ENCODE assay signal across 11 mouse cellular contexts in genomic region chr6:34412023-34412422, GRCm38 (mm10). TPM values are rescaled to one million over a fixed set of nuclear protein-coding genes. Genes with fewer than 3 reads are reported as not detected.
DNase-seq lines count a peak whose midpoint lies in the region; ATAC-seq lines count a peak whose summit lies in the region.
"Had no signal": no experiment of that assay in that cellular context is flagged by ENCODE, and none has a peak within 500 bp of the region (broad histone marks: within the 10 kb centered on the region; RNA-seq: fewer than 3 reads in every experiment).

Gene Akr1b7 (plus strand): TSS chr6:34412334.

- H3K9me3 ChIP-seq in midbrain, embryonic 11.5 days (ENCODE audit: control insufficient read depth, low read length): no peaks in the 10 kb centered on the region
- H3K9me3 ChIP-seq in midbrain, embryonic 13.5 days: no peaks in the 10 kb centered on the region
- H3K9me3 ChIP-seq: heart, embryonic 10.5 days had no signal

- H3K36me3 ChIP-seq in midbrain, embryonic 11.5 days (ENCODE audit: control insufficient read depth, insufficient read depth, low read length): no peaks in the 10 kb centered on the region
- H3K36me3 ChIP-seq in midbrain, embryonic 13.5 days: no peaks in the 10 kb centered on the region
- H3K36me3 ChIP-seq: heart, embryonic 10.5 days had no signal

- ATAC-seq in midbrain, embryonic 11.5 days (ENCODE audit: low FRiP score): no peak
- no peak for ATAC-seq in midbrain, embryonic 13.5 days
- peak; percentile 57; the same call in 1 of the 2 replicates for ATAC-seq in megakaryocyte-erythroid progenitor cell, adult 5-6 weeks (replicated peaks; ENCODE audit: low FRiP score, low TSS enrichment, poor library complexity, severe bottlenecking)
- no peak for ATAC-seq in frontal cortex, adult (ENCODE audit: low TSS enrichment)

- peak; percentile 35 for DNase-seq in midbrain, embryonic 11.5 days (ENCODE audit: low spot score, missing footprints)
- DNase-seq in adrenal gland, adult 8-10 months: peak; percentile 62
- peak; percentile 28 for DNase-seq in kidney, adult 9 months
- no peak for DNase-seq in Muller cell, postnatal 12 days (ENCODE audit: inconsistent ontology term)
- no peak for DNase-seq in frontal cortex, postnatal 25 days (ENCODE audit: low spot score in 2 of 2)

- 90% methylated on average over 6 of the region's 6 CpGs for WGBS in midbrain, embryonic 11.5 days
- 85% methylated on average over 6 of the region's 6 CpGs for WGBS in midbrain, embryonic 13.5 days

- H3K4me1 ChIP-seq in midbrain, embryonic 11.5 days (ENCODE audit: control insufficient read depth, insufficient read depth, low read length): no peaks in the 10 kb centered on the region
- no peaks in the 10 kb centered on the region for H3K4me1 ChIP-seq in midbrain, embryonic 13.5 days (replicated peaks)
- H3K4me1 ChIP-seq: heart, embryonic 10.5 days had no signal

- H3K9ac ChIP-seq in midbrain, embryonic 11.5 days (ENCODE audit: low read length): no peak within 1 kb of the TSS
- H3K9ac ChIP-seq in midbrain, embryonic 13.5 days (replicated peaks): no peak within 1 kb of the TSS

- no peak within 1 kb of the TSS for H3K4me3 ChIP-seq in midbrain, embryonic 11.5 days (ENCODE audit: low read depth, low read length)
- no peak within 1 kb of the TSS for H3K4me3 ChIP-seq in midbrain, embryonic 13.5 days (replicated peaks)
- H3K4me3 ChIP-seq: heart, embryonic 10.5 days had no signal

- H3K27me3 ChIP-seq in midbrain, embryonic 11.5 days (ENCODE audit: control insufficient read depth, insufficient read depth, low read length): no peaks in the 10 kb centered on the region
- H3K27me3 ChIP-seq in midbrain, embryonic 13.5 days: no peaks in the 10 kb centered on the region

- no peak within 1 kb of the TSS for H3K4me2 ChIP-seq in midbrain, embryonic 11.5 days
- no peak within 1 kb of the TSS for H3K4me2 ChIP-seq in midbrain, embryonic 13.5 days (replicated peaks)

- H3K27ac ChIP-seq in midbrain, embryonic 11.5 days (ENCODE audit: low read depth, low read length): no peak within 1 kb of the TSS
- no peak within 1 kb of the TSS for H3K27ac ChIP-seq in midbrain, embryonic 13.5 days
- H3K27ac ChIP-seq: heart, embryonic 10.5 days had no signal

RNA-seq across cellular contexts. Expression of gene Akr1b7, which starts in this region (rescaled TPM):
- not detected in 2 replicates for polyA plus RNA-seq in midbrain, embryonic 11.5 days (2014; fragmentation: Nextera tagmentation; extraction: Ambion mirVana)
- polyA plus RNA-seq in midbrain, embryonic 13.5 days (2015; fragmentation: Nextera tagmentation; extraction: Ambion mirVana): not detected in 2 replicates
- 1,000 to 10,000 TPM; 1,127 to 4,169 (median 2,179) TPM for total RNA-seq in adrenal gland, adult 8-10 months (2022)
- total RNA-seq in megakaryocyte-erythroid progenitor cell, adult 5-6 weeks (2014; fragmentation: Nextera tagmentation): not detected in 2 replicates
- not detected in 2 replicates for total RNA-seq in megakaryocyte-erythroid progenitor cell, adult 5-6 weeks (2017)
- total RNA-seq: ES-E14 had no signal
- polyA plus RNA-seq: forebrain, embryonic 11.5 days had no signal

Comparison
In these comparisons a context has a peak if more than half of its experiments do, and no peak if none do; other contexts are left out.
1. RNA of gene Akr1b7 (total RNA-seq): 1,127 to 4,169 TPM in adrenal gland, adult 8-10 months; not detected in megakaryocyte-erythroid progenitor cell, adult 5-6 weeks; every median in the first group is over 1,000 times any median in the second.
2. Peak in DNase-seq in midbrain, embryonic 11.5 days; RNA of the gene not detected or under 1 TPM.
3. Peak in ATAC-seq in megakaryocyte-erythroid progenitor cell, adult 5-6 weeks; RNA of the gene not detected or under 1 TPM.
4. DNase-seq: peak in adrenal gland, adult 8-10 months (single experiment) and kidney, adult 9 months (single experiment); none in Muller cell, postnatal 12 days (single experiment) and frontal cortex, postnatal 25 days (0 of 2).